Mouse (Mus musculus): ENCODE data around the gene Gm12355.

- no peak for TF ChIP-seq POLR2A (IDR thresholded peaks at IDR 0.05; ENCODE audit: control insufficient read depth, low read depth, low read length)
- no peak for TF ChIP-seq CTCF (IDR thresholded peaks at IDR 0.05; ENCODE audit: control insufficient read depth, insufficient read depth, insufficient replicate concordance, low read depth, low read length)
Measured at GRCm38 (mm10) chr11:98577776-98578175, 47.7 kb downstream of the Gm12355 start.

All from testis, adult 2 months (tissue).